Comparison of ENCODE assay signal across 8 mouse cellular contexts in genomic region chr1:195130953-195131674, GRCm38 (mm10). TPM values are rescaled to one million over a fixed set of nuclear protein-coding genes. Genes with fewer than 3 reads are reported as not detected.
A peak's percentile ranks its signal among the peaks of the same experiment; 100 is the strongest.
DNase-seq lines count a peak whose midpoint lies in the region; ATAC-seq and TF ChIP-seq lines count a peak whose summit lies in the region.

Gene Cr1l (minus strand): TSS chr1:195131586.

- no peaks in the 10 kb centered on the region for H3K27me3 ChIP-seq in forebrain, embryonic 15.5 days

- no peaks in the 10 kb centered on the region for H3K4me1 ChIP-seq in ES-E14 (ENCODE audit: control insufficient read depth in 2 of 2, insufficient read depth in 2 of 2, low read length in 2 of 2, poor library complexity in 1 of 2)
- H3K4me1 ChIP-seq in forebrain, embryonic 15.5 days, result peaks cover 17% of the 10 kb centered on the region
- peaks cover 4% of the 10 kb centered on the region for H3K4me1 ChIP-seq in lung, adult 2 months (ENCODE audit: control insufficient read depth, insufficient read depth, low read length)

- H3K4me3 ChIP-seq in ES-E14 (ENCODE audit: insufficient read depth in 1 of 2, low read depth in 1 of 2, low read length in 2 of 2, poor library complexity in 1 of 2, severe bottlenecking in 1 of 2), result peak within 1 kb of the TSS; percentile 75 to 84
- H3K4me3 ChIP-seq in forebrain, embryonic 15.5 days, result peak within 1 kb of the TSS; percentile 59
- peak within 1 kb of the TSS; percentile 99 for H3K4me3 ChIP-seq in lung, adult 2 months (replicated peaks; ENCODE audit: extremely low read depth, low read depth, low read length)

- WGBS in forebrain, embryonic 15.5 days, result under 1% methylated on average over 31 of the region's 31 CpGs
- WGBS in lung, adult 2 months, result under 1% methylated on average over 31 of the region's 31 CpGs

- TF ChIP-seq CTCF in lung, adult 2 months (IDR thresholded peaks at IDR 0.05; ENCODE audit: insufficient read depth, low read length), result peak; percentile 42; the same call in 1 of the 2 replicates

- intact Hi-C loops in heart, postnatal 25 days (cut with DNase I), result loop anchor here (2.0 to 5.0 kb wide), 2 partner anchors 102 to 154 kb away; no protein-coding TSS in a partner anchor

- H3K27ac ChIP-seq in ES-E14 (ENCODE audit: insufficient read depth, low read depth, low read length, poor library complexity, severe bottlenecking), result peak within 1 kb of the TSS; percentile 67
- peak within 1 kb of the TSS; percentile 90 for H3K27ac ChIP-seq in forebrain, embryonic 15.5 days (replicated peaks)

- ATAC-seq in forebrain, embryonic 15.5 days (replicated peaks), result peak; percentile 99
- peak; percentile 92 for ATAC-seq in neutrophil, adult 5-6 weeks (ENCODE audit: extremely low read depth, insufficient number of reproducible peaks, low FRiP score, poor library complexity, severe bottlenecking)

- H3K4me2 ChIP-seq in forebrain, embryonic 15.5 days (replicated peaks), result peak within 1 kb of the TSS; percentile 49

- in situ Hi-C loops in ES-E14 (cut with MboI; ENCODE audit: low sequenced_read_pairs in 2 of 2, unreplicated experiment in 2 of 2), result no loop called here

- peak; percentile 62 for DNase-seq in ES-E14 (ENCODE audit: low read depth, low spot score)
- DNase-seq in cerebellum, adult 11-12 months, result peak; percentile 78
- DNase-seq in heart, postnatal 25 days (ENCODE audit: low spot score), result peak; percentile 78
- DNase-seq in layer of hippocampus, adult 18-20 months (ENCODE audit: low spot score in 2 of 2), result peak; percentile 87 to 93
- peak; percentile 87 for DNase-seq in lung, adult 2 months
- peak; percentile 87 for DNase-seq in thymus, adult 18-20 months

- H3K9me3 ChIP-seq in ES-E14 (ENCODE audit: control insufficient read depth, insufficient read depth, low read depth, low read length), result no peaks in the 10 kb centered on the region
- no peaks in the 10 kb centered on the region for H3K9me3 ChIP-seq in forebrain, embryonic 15.5 days

- no peaks in the 10 kb centered on the region for H3K36me3 ChIP-seq in ES-E14 (ENCODE audit: control insufficient read depth, insufficient read depth, low read length, poor library complexity, severe bottlenecking)
- peaks cover 8% of the 10 kb centered on the region; the same call in 1 of the 2 replicates for H3K36me3 ChIP-seq in forebrain, embryonic 15.5 days

- H3K9ac ChIP-seq in ES-E14 (ENCODE audit: insufficient read depth, low read depth, low read length, poor library complexity, severe bottlenecking), result peak within 1 kb of the TSS; percentile 91
- H3K9ac ChIP-seq in forebrain, embryonic 15.5 days (replicated peaks), result peak within 1 kb of the TSS; percentile 69

- TF ChIP-seq POLR2A in lung, adult 2 months (IDR thresholded peaks at IDR 0.05; ENCODE audit: borderline replicate concordance, extremely low read depth, low read depth, low read length), result peak; percentile 90; the same call in 1 of the 2 replicates

TF ChIP-seq in ES-E14, 5 proteins besides CTCF, POLR2A, EP300 and RAD21:
- TF ChIP-seq ZC3H11A (IDR thresholded peaks at IDR 0.05; ENCODE audit: borderline replicate concordance, low read depth, low read length), result 0 out of 2 replicates have a peak, but pooled peaks have one; percentile 1
- TF ChIP-seq CHD2 (IDR thresholded peaks at IDR 0.05; ENCODE audit: low read depth, low read length), result no peak
- no peak for TF ChIP-seq ZNF384 (IDR thresholded peaks at IDR 0.05; ENCODE audit: low read depth, low read length)
- TF ChIP-seq HCFC1 (IDR thresholded peaks at IDR 0.05; ENCODE audit: borderline replicate concordance, insufficient read depth, low read length), result no peak
- no peak for TF ChIP-seq MAFK (IDR thresholded peaks at IDR 0.05; ENCODE audit: insufficient read depth, low read depth, low read length)

RNA-seq across cellular contexts. Expression of gene Cr1l, which starts in this region (rescaled TPM):
- 69.3 and 72.3 TPM in 2 replicates for total RNA-seq in ES-E14 (2012; rRNA removed)
- polyA plus RNA-seq in forebrain, embryonic 15.5 days (2015; fragmentation: Nextera tagmentation; extraction: Ambion mirVana), result 46.4 and 48.3 TPM in 2 replicates
- total RNA-seq in heart, postnatal 25 days (2021), result 10 to 100 TPM; 59.8 to 66.0 TPM
- 10 to 100 TPM; 35.8 to 39.0 TPM for total RNA-seq in layer of hippocampus, adult 18-20 months (2021)
- polyA plus RNA-seq in lung, adult 2 months (2012; rRNA removed), result 46.2 and 62.1 TPM in 2 replicates
- total RNA-seq in neutrophil, adult 5-6 weeks (2017), result 234 and 243 TPM in 2 replicates

Comparison
In these comparisons a context has a peak if more than half of its experiments do, and no peak if none do; other contexts are left out.
1. Peak in every context shown above with its lines: DNase-seq, ATAC-seq, H3K4me3 ChIP-seq and H3K27ac ChIP-seq.